Mouse (Mus musculus) kidney, postnatal 0 days (tissue): ENCODE results near the gene Skint5. TPM values are rescaled to one million over a fixed set of nuclear protein-coding genes. Genes with fewer than 3 reads are reported as not detected.
A peak's percentile ranks its signal among the peaks of the same experiment; 100 is the strongest.
"Not testable (repeated sequence)": the region's sequence is repeated elsewhere in the genome, so short reads cannot be mapped to it uniquely, and the experiment has no call there.

Experiments used
- ATAC-seq: fragments of 200-750 bp; cut with Nextera tagmentation; replicated peaks from 2 replicates; pipeline ENCODE4 v1.8.0; 2017; ENCODE audit warnings: low read depth, moderate number of reproducible peaks, moderate TSS enrichment, moderate library complexity; ENCODE audit not compliant: low FRiP score
- DNase-seq: peaks from one replicate; pipeline ENCODE4 v3.0.0-alpha.2; 2016; ENCODE audit warnings: low spot score
- H3K27ac ChIP-seq: fragments of 300-500 bp; sonication (generic); 2 replicates; pipeline ENCODE4 v1.5.1; 2014; ENCODE audit warnings: mild to moderate bottlenecking
- H3K27me3 ChIP-seq: fragments of 300-500 bp; sonication (generic); 2 replicates; pipeline ENCODE4 v1.6.1; 2014; ENCODE audit warnings: low read length, mixed read lengths; ENCODE audit not compliant: insufficient read depth
- H3K36me3 ChIP-seq: fragments of 300-500 bp; sonication (generic); 2 replicates; pipeline ENCODE4 v1.6.1; 2014; ENCODE audit warnings: low read length, mixed read lengths; ENCODE audit not compliant: insufficient read depth
- H3K4me1 ChIP-seq: fragments of 300-500 bp; sonication (generic); replicated peaks from 2 replicates; pipeline ENCODE4 v1.6.1; 2014; ENCODE audit warnings: antibody characterized with exemption, low read length, mixed read lengths; ENCODE audit not compliant: insufficient read depth
- H3K4me2 ChIP-seq: fragments of 300-500 bp; sonication (generic); 2 replicates; pipeline ENCODE4 v1.6.1; 2014; ENCODE audit warnings: mild to moderate bottlenecking, low read length, moderate library complexity, mixed read lengths
- H3K4me3 ChIP-seq: fragments of 300-500 bp; sonication (generic); replicated peaks from 2 replicates; pipeline ENCODE4 v1.5.1; 2014; ENCODE audit warnings: low read depth, low read length
- H3K9ac ChIP-seq: fragments of 300-500 bp; sonication (generic); 2 replicates; pipeline ENCODE4 v1.6.1; 2014; ENCODE audit warnings: low read depth, low read length
- H3K9me3 ChIP-seq: fragments of 300-500 bp; sonication (generic); replicated peaks from 2 replicates; pipeline ENCODE4 v1.6.1; 2016; ENCODE audit warnings: low read length, inconsistent platforms, mixed read lengths
- CTCF ChIP-seq: IDR thresholded peaks from 2 replicates; pipeline ENCODE4 v1.5.1; 2016; ENCODE audit warnings: antibody characterized with exemption, low read depth, mild to moderate bottlenecking, moderate library complexity
- WGBS: fragments of 180-500 bp; shearing (Covaris S2); extraction: QIAGEN DNeasy Blood & Tissue Kit; methylation state at CpG from one replicate; pipeline ENCODE4 v1.1.7; 2014; 5-methylcytosine and 5-hydroxymethylcytosine counted together
- polyA plus RNA-seq: library from polyadenylated mRNA; unstranded; fragments of >200 nt; fragmentation: Nextera tagmentation; extraction: Ambion mirVana; gene quantifications from 2 replicates; pipeline ENCODE4 v1.2.1, GENCODE M21; 2015

Skint5 gene
- not detected in 2 replicates for polyA plus RNA-seq

- Histone ChIP-seq H3K4me1 (no peaks in the 10 kb centered on the region), H3K36me3 (no peaks in the 10 kb centered on the region), H3K27me3 (no peaks in the 10 kb centered on the region), H3K27ac (no peak within 1 kb of the TSS), H3K9ac (no peak within 1 kb of the TSS), H3K9me3 (no peaks in the 10 kb centered on the region), H3K4me3 (no peak within 1 kb of the TSS), H3K4me2 (no peak within 1 kb of the TSS)
- 91% methylated on average over 3 of the region's 3 CpGs for WGBS
- DNase-seq (no peak), ATAC-seq (no peak)
- TF ChIP-seq CTCF, result no peak
Measured at GRCm38 (mm10) chr4:113999403-113999802, at the start of gene Skint5. TSS of gene Skint5 (minus strand) at chr4:113999503.

- no peak for TF ChIP-seq CTCF
- Histone ChIP-seq H3K27me3 (no peaks in the 10 kb centered on the region), H3K4me1 (no peaks in the 10 kb centered on the region), H3K27ac (no peak overlapping the region), H3K4me3 (no peak overlapping the region), H3K36me3 (no peaks in the 10 kb centered on the region), H3K9me3 (no peaks in the 10 kb centered on the region), H3K9ac (no peak overlapping the region), H3K4me2 (no peak overlapping the region)
- ATAC-seq (no peak), DNase-seq (no peak)
- WGBS, result 53% methylated on average over 1 of the region's 1 CpGs
Measured at GRCm38 (mm10) chr4:113957343-113957742, 42.0 kb downstream of the Skint5 start.

- no peaks in the 10 kb centered on the region for H3K27me3 ChIP-seq
- ATAC-seq, result no peak
- no peak overlapping the region for H3K4me3 ChIP-seq
- H3K4me2 ChIP-seq, result no peak overlapping the region
- no peak overlapping the region for H3K9ac ChIP-seq
- 74% methylated on average over 1 of the region's 1 CpGs for WGBS
- no peak for TF ChIP-seq CTCF
- H3K9me3 ChIP-seq, result no peaks in the 10 kb centered on the region
- no peaks in the 10 kb centered on the region for H3K36me3 ChIP-seq
- no peak overlapping the region for H3K27ac ChIP-seq
- no peaks in the 10 kb centered on the region for H3K4me1 ChIP-seq
- no peak for DNase-seq
Measured at GRCm38 (mm10) chr4:113764182-113764581, 235.1 kb downstream of the Skint5 start.

GRCm38 (mm10) chr4:113763684-113764083 lies 235.6 kb downstream of the Skint5 start:
- no peak for TF ChIP-seq CTCF
- Histone ChIP-seq H3K4me3 (no peak overlapping the region), H3K9me3 (no peaks in the 10 kb centered on the region), H3K9ac (no peak overlapping the region), H3K4me2 (no peak overlapping the region), H3K4me1 (no peaks in the 10 kb centered on the region), H3K27me3 (no peaks in the 10 kb centered on the region), H3K36me3 (no peaks in the 10 kb centered on the region), H3K27ac (no peak overlapping the region)
- WGBS, result 54% methylated on average over 1 of the region's 1 CpGs
- DNase-seq (no peak), ATAC-seq (no peak)

GRCm38 (mm10) chr4:113448230-113448629 lies 551.1 kb downstream of the Skint5 start:
- not testable (repeated sequence) for ATAC-seq

More at GRCm38 (mm10) chr4:113448230-113448629, 551.1 kb downstream of the Skint5 start:
- H3K4me3 ChIP-seq, H3K9ac ChIP-seq, H3K9me3 ChIP-seq, H3K27ac ChIP-seq, H3K27me3 ChIP-seq, DNase-seq, H3K4me1 ChIP-seq, H3K36me3 ChIP-seq, H3K4me2 ChIP-seq: not testable (repeated sequence)
- 0 out of 2 replicates have a peak, but pooled peaks have one; percentile 13 for TF ChIP-seq CTCF
- 81% methylated on average over 2 of the region's 2 CpGs for WGBS

Other genes with a start within 250 kb of the Skint5 start
- gene Skint11, start 163.9 kb upstream of the Skint5 start, polyA plus RNA-seq, result not detected in 2 replicates